Mouse (Mus musculus): ENCODE data around the gene Senp3. TPM values are rescaled to one million over a fixed set of nuclear protein-coding genes. Genes with fewer than 3 reads are reported as not detected.

Gene Senp3
- polyA plus RNA-seq, 1 experiment from 2014 or later = 89.8 TPM

- Histone ChIP-seq H3K9ac (ENCODE audit: low read depth, low read length) (no peak overlapping the region), H3K9me3 (ENCODE audit: control insufficient read depth, low read length) (no peaks in the 10 kb centered on the region), H3K4me3 (ENCODE audit: low read length) (no peak overlapping the region), H3K27ac (ENCODE audit: low read depth, low read length) (no peak overlapping the region), H3K4me1 (ENCODE audit: control insufficient read depth, insufficient read depth, low read depth, low read length) (no peaks in the 10 kb centered on the region), H3K36me3 (ENCODE audit: control insufficient read depth, insufficient read depth, low read length) (no peaks in the 10 kb centered on the region), H3K27me3 (replicated peaks; ENCODE audit: control insufficient read depth, insufficient read depth, low read length) (no peaks in the 10 kb centered on the region), H3K4me2 (ENCODE audit: low read length) (no peak overlapping the region)
- no peak for ATAC-seq
- 27% methylated on average over 5 of the region's 5 CpGs for WGBS
Observed at GRCm38 (mm10) chr11:69715929-69716328, 34.0 kb upstream of the Senp3 start.

- no peaks in the 10 kb centered on the region for H3K9me3 ChIP-seq (ENCODE audit: control insufficient read depth, low read length)
- no peak overlapping the region for H3K4me2 ChIP-seq (ENCODE audit: low read length)
- H3K27me3 ChIP-seq (replicated peaks; ENCODE audit: control insufficient read depth, insufficient read depth, low read length) = no peaks in the 10 kb centered on the region
- no peak overlapping the region for H3K4me3 ChIP-seq (ENCODE audit: low read length)
- no peaks in the 10 kb centered on the region for H3K36me3 ChIP-seq (ENCODE audit: control insufficient read depth, insufficient read depth, low read length)
- 58% methylated on average over 9 of the region's 9 CpGs for WGBS
- no peak overlapping the region for H3K27ac ChIP-seq (ENCODE audit: low read depth, low read length)
- ATAC-seq = no peak
- no peaks in the 10 kb centered on the region for H3K4me1 ChIP-seq (ENCODE audit: control insufficient read depth, insufficient read depth, low read depth, low read length)
- no peak overlapping the region for H3K9ac ChIP-seq (ENCODE audit: low read depth, low read length)
Observed at GRCm38 (mm10) chr11:69715482-69715881, 33.6 kb upstream of the Senp3 start.

DNA sequence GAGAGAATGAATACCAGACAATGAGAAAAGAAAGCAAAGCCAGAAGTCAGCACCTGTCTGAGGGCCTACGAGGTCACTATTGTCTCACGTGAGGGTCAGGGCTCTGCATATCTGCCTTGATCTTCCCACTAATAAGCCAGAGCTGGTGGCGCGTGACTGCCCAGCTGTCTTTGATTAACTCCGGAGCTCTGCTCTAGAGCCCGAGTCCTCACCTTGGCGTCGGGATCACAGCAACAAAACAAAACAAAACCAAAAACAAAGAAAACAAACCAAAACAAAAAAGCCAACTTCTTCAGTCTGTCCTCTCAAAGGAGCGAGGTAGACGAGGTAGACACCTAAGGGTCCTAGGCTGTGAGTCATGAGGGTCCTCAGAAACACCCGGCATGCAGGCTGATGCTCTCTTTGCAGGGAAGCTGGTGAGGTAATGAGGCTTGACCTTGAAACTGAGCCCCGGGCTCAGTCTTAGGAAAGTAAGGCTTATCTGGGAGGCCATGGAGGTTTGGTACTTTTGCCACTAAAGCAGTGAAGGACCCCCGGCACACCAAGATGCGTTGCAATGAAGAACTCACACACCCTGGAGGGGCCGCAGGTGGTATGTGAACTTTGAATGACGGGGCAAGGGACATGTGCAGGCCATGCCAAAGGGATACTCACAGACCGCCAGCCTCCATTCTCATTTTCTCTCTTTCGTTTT, 32.9 kb upstream of the Senp3 start:
- 72% methylated on average over 18 of the region's 18 CpGs for WGBS
- no peaks in the 10 kb centered on the region for H3K36me3 ChIP-seq (ENCODE audit: control insufficient read depth, insufficient read depth, low read length)
- no peaks in the 10 kb centered on the region for H3K4me1 ChIP-seq (ENCODE audit: control insufficient read depth, insufficient read depth, low read depth, low read length)
- H3K4me2 ChIP-seq (ENCODE audit: low read length) = no peak overlapping the region
- no peaks in the 10 kb centered on the region for H3K9me3 ChIP-seq (ENCODE audit: control insufficient read depth, low read length)
- H3K4me3 ChIP-seq (ENCODE audit: low read length) = no peak overlapping the region
- ATAC-seq = no peak
- no peaks in the 10 kb centered on the region for H3K27me3 ChIP-seq (replicated peaks; ENCODE audit: control insufficient read depth, insufficient read depth, low read length)
- no peak overlapping the region for H3K9ac ChIP-seq (ENCODE audit: low read depth, low read length)
- H3K27ac ChIP-seq (ENCODE audit: low read depth, low read length) = no peak overlapping the region

DNA sequence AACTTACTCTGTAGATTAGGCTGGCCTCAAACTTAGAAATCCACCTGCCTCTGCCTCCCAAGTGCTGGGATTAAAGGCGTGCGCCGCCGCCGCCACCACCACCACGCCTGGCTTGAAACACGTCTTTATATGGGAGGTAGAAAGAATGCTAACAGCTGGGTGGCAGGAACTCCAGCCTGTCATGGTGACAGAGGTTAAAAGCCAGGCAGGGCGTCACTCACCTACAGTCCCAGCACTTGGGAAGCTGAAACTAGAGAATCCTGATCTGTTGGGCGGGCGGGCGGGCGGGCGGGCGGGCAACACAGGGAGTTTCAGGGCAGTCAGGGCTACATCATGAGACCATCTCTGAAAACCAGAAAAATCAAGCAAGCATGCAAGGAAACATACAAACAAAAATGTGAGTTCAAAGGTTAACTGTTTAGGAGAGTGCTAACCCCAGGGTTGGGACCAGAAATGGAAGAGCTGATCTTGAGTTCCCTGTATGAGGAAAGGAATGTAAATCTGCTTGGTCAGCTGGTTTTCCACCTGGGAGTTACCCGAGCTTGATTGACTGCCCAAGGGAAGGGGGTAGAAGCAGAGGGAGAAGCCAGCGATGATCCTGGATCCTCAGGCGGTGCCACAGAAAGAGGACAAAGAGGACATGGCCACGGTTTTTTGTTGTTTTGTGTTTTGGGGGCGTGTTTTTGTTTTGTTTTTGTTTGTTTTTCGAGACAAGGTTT, 31.2 kb upstream of the Senp3 start:
- Histone ChIP-seq H3K9ac (ENCODE audit: low read depth, low read length) (no peak overlapping the region), H3K36me3 (ENCODE audit: control insufficient read depth, insufficient read depth, low read length) (no peaks in the 10 kb centered on the region), H3K4me1 (ENCODE audit: control insufficient read depth, insufficient read depth, low read depth, low read length) (no peaks in the 10 kb centered on the region), H3K9me3 (ENCODE audit: control insufficient read depth, low read length) (no peaks in the 10 kb centered on the region), H3K4me3 (ENCODE audit: low read length) (no peak overlapping the region), H3K27me3 (replicated peaks; ENCODE audit: control insufficient read depth, insufficient read depth, low read length) (no peaks in the 10 kb centered on the region), H3K4me2 (ENCODE audit: low read length) (no peak overlapping the region), H3K27ac (ENCODE audit: low read depth, low read length) (no peak overlapping the region)
- no peak for ATAC-seq
- 81% methylated on average over 20 of the region's 20 CpGs for WGBS

DNA sequence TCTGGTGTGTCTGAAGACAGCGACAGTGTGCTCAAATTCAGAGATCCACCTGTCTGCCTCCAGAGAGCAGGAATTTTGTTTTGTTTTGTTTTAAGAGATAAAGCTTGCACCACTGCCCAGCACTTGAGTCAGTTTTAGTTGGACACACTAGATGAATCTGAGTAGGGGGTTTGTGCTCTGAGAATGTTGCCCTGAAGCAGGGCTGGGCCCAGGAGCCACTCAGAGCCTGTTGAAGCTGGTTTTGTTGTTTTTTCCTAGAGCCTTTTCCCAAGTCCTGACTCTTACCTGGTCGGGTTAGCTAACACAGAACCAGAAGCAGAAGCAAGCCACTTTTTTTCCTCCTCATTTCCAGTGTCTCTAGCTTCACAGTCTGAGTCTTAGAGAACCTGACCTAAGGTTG, 29.2 kb upstream of the Senp3 start:
- no peaks in the 10 kb centered on the region for H3K36me3 ChIP-seq (ENCODE audit: control insufficient read depth, insufficient read depth, low read length)
- H3K9me3 ChIP-seq (ENCODE audit: control insufficient read depth, low read length) = no peaks in the 10 kb centered on the region
- no peak overlapping the region for H3K4me3 ChIP-seq (ENCODE audit: low read length)
- no peak for ATAC-seq
- no peak overlapping the region for H3K4me2 ChIP-seq (ENCODE audit: low read length)
- no peak overlapping the region for H3K9ac ChIP-seq (ENCODE audit: low read depth, low read length)
- no peak overlapping the region for H3K27ac ChIP-seq (ENCODE audit: low read depth, low read length)
- no peaks in the 10 kb centered on the region for H3K4me1 ChIP-seq (ENCODE audit: control insufficient read depth, insufficient read depth, low read depth, low read length)
- 79% methylated on average over 2 of the region's 2 CpGs for WGBS
- no peaks in the 10 kb centered on the region for H3K27me3 ChIP-seq (replicated peaks; ENCODE audit: control insufficient read depth, insufficient read depth, low read length)

DNA sequence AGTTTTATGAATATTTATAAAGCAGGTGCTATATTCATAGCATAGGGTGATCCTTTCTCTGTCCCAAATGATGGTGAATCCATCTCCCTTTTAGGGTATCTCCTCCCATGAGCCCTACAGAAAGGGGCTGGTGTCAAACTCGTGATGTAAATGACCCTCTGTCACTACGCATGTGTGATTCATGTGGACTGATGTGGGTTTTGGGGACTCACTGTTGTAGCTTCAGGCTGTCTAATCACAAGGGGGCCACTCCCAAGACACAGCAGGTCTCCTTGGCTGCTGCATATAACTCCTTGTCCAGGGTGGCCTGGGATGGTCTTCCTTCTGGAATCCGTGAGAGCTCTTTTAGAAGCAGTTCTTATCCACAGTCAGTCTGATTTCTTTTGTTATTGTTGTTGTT, 28.6 kb upstream of the Senp3 start:
- Histone ChIP-seq H3K27ac (ENCODE audit: low read depth, low read length) (no peak overlapping the region), H3K4me2 (ENCODE audit: low read length) (no peak overlapping the region), H3K36me3 (ENCODE audit: control insufficient read depth, insufficient read depth, low read length) (no peaks in the 10 kb centered on the region), H3K9ac (ENCODE audit: low read depth, low read length) (no peak overlapping the region), H3K4me3 (ENCODE audit: low read length) (no peak overlapping the region), H3K4me1 (ENCODE audit: control insufficient read depth, insufficient read depth, low read depth, low read length) (no peaks in the 10 kb centered on the region), H3K9me3 (ENCODE audit: control insufficient read depth, low read length) (no peaks in the 10 kb centered on the region), H3K27me3 (replicated peaks; ENCODE audit: control insufficient read depth, insufficient read depth, low read length) (no peaks in the 10 kb centered on the region)
- WGBS = 64% methylated on average over 3 of the region's 3 CpGs
- no peak for ATAC-seq

GRCm38 (mm10) chr11:69709554-69710446, 27.9 kb upstream of the Senp3 start:
- WGBS = 53% methylated on average over 11 of the region's 11 CpGs

GRCm38 (mm10) chr11:69708614-69709265, 26.9 kb upstream of the Senp3 start:
- H3K4me2 ChIP-seq (ENCODE audit: low read length) = no peak overlapping the region
- no peaks in the 10 kb centered on the region for H3K27me3 ChIP-seq (replicated peaks; ENCODE audit: control insufficient read depth, insufficient read depth, low read length)
- 87% methylated on average over 3 of the region's 3 CpGs for WGBS
- no peak overlapping the region for H3K4me3 ChIP-seq (ENCODE audit: low read length)
- no peak overlapping the region for H3K27ac ChIP-seq (ENCODE audit: low read depth, low read length)
- H3K9me3 ChIP-seq (ENCODE audit: control insufficient read depth, low read length) = no peaks in the 10 kb centered on the region
- H3K36me3 ChIP-seq (ENCODE audit: control insufficient read depth, insufficient read depth, low read length) = no peaks in the 10 kb centered on the region
- no peak for ATAC-seq
- no peaks in the 10 kb centered on the region for H3K4me1 ChIP-seq (ENCODE audit: control insufficient read depth, insufficient read depth, low read depth, low read length)
- H3K9ac ChIP-seq (ENCODE audit: low read depth, low read length) = no peak overlapping the region

More at GRCm38 (mm10) chr11:69709554-69710446, 27.9 kb upstream of the Senp3 start:
- Histone ChIP-seq H3K4me1 (ENCODE audit: control insufficient read depth, insufficient read depth, low read depth, low read length) (no peaks in the 10 kb centered on the region), H3K4me2 (ENCODE audit: low read length) (no peak overlapping the region), H3K27ac (ENCODE audit: low read depth, low read length) (no peak overlapping the region), H3K27me3 (replicated peaks; ENCODE audit: control insufficient read depth, insufficient read depth, low read length) (no peaks in the 10 kb centered on the region), H3K36me3 (ENCODE audit: control insufficient read depth, insufficient read depth, low read length) (no peaks in the 10 kb centered on the region), H3K9ac (ENCODE audit: low read depth, low read length) (no peak overlapping the region), H3K9me3 (ENCODE audit: control insufficient read depth, low read length) (no peaks in the 10 kb centered on the region), H3K4me3 (ENCODE audit: low read length) (no peak overlapping the region)
- ATAC-seq = no peak
